Mouse (Mus musculus) heart, adult 8-10 months (tissue): ENCODE data around the gene Bag3. TPM values are rescaled to one million over a fixed set of nuclear protein-coding genes. Genes with fewer than 3 reads are reported as not detected.

Experiments
- microRNA-seq: library from miRNA; unstranded; fragments of <30 nt; microRNA quantifications from one replicate; pipeline ENCODE4 v1.2.0, GENCODE M21; 2022
- total RNA-seq, 4 experiments: library from RNA; stranded (reverse); gene quantifications; 2 replicates each; pipeline ENCODE4 v1.2.4; 2022

Gene Bag3
- total RNA-seq, 4 experiments from 2014 or later: 281 to 370 (median 342) TPM

Small RNA genes within 50 kb of the gene (microRNA-seq; reads per million reads assigned to microRNA genes)
- gene Gm24365: not detected

Other genes starting within 250 kb of the Bag3 start
- gene BC017158, start 225.4 kb upstream of the Bag3 start, total RNA-seq: 1 to 10 TPM; 5.8 to 6.9 (median 6.5) TPM
- 10 to 100 TPM in 1 of 4 experiments, 1 to 10 TPM in 3; 6.9 to 11.3 (median 9.2) TPM for gene Rgs10, start 104.9 kb upstream of the Bag3 start, total RNA-seq
- gene Tial1, start 61.9 kb upstream of the Bag3 start, total RNA-seq: 10 to 100 TPM; 41.9 to 46.8 (median 44.8) TPM
- 1 to 10 TPM; 4.0 to 6.2 (median 4.8) TPM for gene Inpp5f, start 87.7 kb downstream of the Bag3 start, total RNA-seq
- 10 to 100 TPM; 19.7 to 21.6 (median 21.1) TPM for gene Mcmbp, start 216.9 kb downstream of the Bag3 start, total RNA-seq
- gene Sec23ip, start 221.3 kb downstream of the Bag3 start, total RNA-seq: 10 to 100 TPM; 21.4 to 34.4 (median 26.8) TPM